In genomic region chr16:94303203-94303535, GRCm38 (mm10) we compare ENCODE assay signal across 8 mouse cellular contexts. TPM values are rescaled to one million over a fixed set of nuclear protein-coding genes. Genes with fewer than 3 reads are reported as not detected.
DNase-seq lines count a peak whose midpoint lies in the region; ATAC-seq and TF ChIP-seq lines count a peak whose summit lies in the region.

No protein-coding gene starts in this region.

- no peak for TF ChIP-seq CTCF in lung, embryonic 14.5 days (IDR thresholded peaks at IDR 0.05; ENCODE audit: low read depth)
- TF ChIP-seq CTCF in intestine, postnatal 0 days (IDR thresholded peaks at IDR 0.05; ENCODE audit: low read depth), result no peak

- H3K4me2 ChIP-seq in lung, embryonic 14.5 days, result peak overlapping the region; percentile 51
- H3K4me2 ChIP-seq in intestine, postnatal 0 days (replicated peaks; ENCODE audit: low read depth), result peak overlapping the region; percentile 55
- H3K4me2 ChIP-seq in neural tube, embryonic 14.5 days (ENCODE audit: low read depth, low read length), result peak overlapping the region; percentile 46

- no peak overlapping the region for H3K27ac ChIP-seq in lung, embryonic 14.5 days (ENCODE audit: low read depth)
- H3K27ac ChIP-seq in forebrain, embryonic 10.5 days, result no peak overlapping the region
- no peak overlapping the region for H3K27ac ChIP-seq in intestine, postnatal 0 days (ENCODE audit: low read depth, low read length)
- H3K27ac ChIP-seq in neural tube, embryonic 14.5 days (ENCODE audit: low read depth, low read length), result 0 out of 2 replicates have a peak overlapping the region, but pooled peaks have one; percentile 11

- peak overlapping the region; percentile 19; the same call in 1 of the 2 replicates for H3K4me3 ChIP-seq in lung, embryonic 14.5 days (ENCODE audit: low read depth, low read length)
- H3K4me3 ChIP-seq in forebrain, embryonic 10.5 days, result peak overlapping the region; percentile 33
- 0 out of 2 replicates have a peak overlapping the region, but pooled peaks have one; percentile 9 for H3K4me3 ChIP-seq in intestine, postnatal 0 days (ENCODE audit: low read depth, low read length)
- H3K4me3 ChIP-seq in neural tube, embryonic 14.5 days (ENCODE audit: low read depth, low read length), result peak overlapping the region; percentile 11; the same call in 1 of the 2 replicates

- H3K9me3 ChIP-seq in lung, embryonic 14.5 days (ENCODE audit: low read depth, low read length), result no peaks in the 10 kb centered on the region
- H3K9me3 ChIP-seq in forebrain, embryonic 10.5 days, result no peaks in the 10 kb centered on the region
- H3K9me3 ChIP-seq in intestine, postnatal 0 days (ENCODE audit: control insufficient read depth), result no peaks in the 10 kb centered on the region
- H3K9me3 ChIP-seq in neural tube, embryonic 14.5 days (ENCODE audit: control insufficient read depth, low read length), result no peaks in the 10 kb centered on the region

- H3K4me1 ChIP-seq in lung, embryonic 14.5 days (ENCODE audit: insufficient read depth), result no peaks in the 10 kb centered on the region
- H3K4me1 ChIP-seq in forebrain, embryonic 10.5 days, result peaks cover 23% of the 10 kb centered on the region
- no peaks in the 10 kb centered on the region; the same call in 1 of the 2 replicates for H3K4me1 ChIP-seq in intestine, postnatal 0 days (replicated peaks; ENCODE audit: control insufficient read depth, insufficient read depth, low read length)
- peaks cover 14% of the 10 kb centered on the region; the same call in 1 of the 2 replicates for H3K4me1 ChIP-seq in neural tube, embryonic 14.5 days (ENCODE audit: control insufficient read depth, insufficient read depth, low read length)

- no peaks in the 10 kb centered on the region for H3K27me3 ChIP-seq in lung, embryonic 14.5 days (ENCODE audit: insufficient read depth, low read length)
- H3K27me3 ChIP-seq in forebrain, embryonic 10.5 days (ENCODE audit: poor library complexity, severe bottlenecking), result peaks cover 30% of the 10 kb centered on the region
- H3K27me3 ChIP-seq in intestine, postnatal 0 days (replicated peaks; ENCODE audit: control insufficient read depth, insufficient read depth, low read length), result no peaks in the 10 kb centered on the region
- no peaks in the 10 kb centered on the region for H3K27me3 ChIP-seq in neural tube, embryonic 14.5 days (ENCODE audit: control insufficient read depth, insufficient read depth, low read length)

- H3K9ac ChIP-seq in lung, embryonic 14.5 days, result peak overlapping the region; percentile 34; the same call in 1 of the 2 replicates
- H3K9ac ChIP-seq in intestine, postnatal 0 days (ENCODE audit: low read depth, low read length), result no peak overlapping the region
- H3K9ac ChIP-seq in neural tube, embryonic 14.5 days (replicated peaks; ENCODE audit: low read depth, low read length), result peak overlapping the region; percentile 41; the same call in 1 of the 2 replicates

- H3K36me3 ChIP-seq in lung, embryonic 14.5 days (ENCODE audit: insufficient read depth), result no peaks in the 10 kb centered on the region
- 0 out of 2 replicates have a peak, but pooled peaks cover 3% of the 10 kb centered on the region for H3K36me3 ChIP-seq in forebrain, embryonic 10.5 days (replicated peaks)
- H3K36me3 ChIP-seq in intestine, postnatal 0 days (ENCODE audit: control insufficient read depth, insufficient read depth), result no peaks in the 10 kb centered on the region
- no peaks in the 10 kb centered on the region for H3K36me3 ChIP-seq in neural tube, embryonic 14.5 days (ENCODE audit: control insufficient read depth, insufficient read depth, low read length)

- no peak for ATAC-seq in lung, embryonic 14.5 days (ENCODE audit: insufficient read depth)
- ATAC-seq in intestine, postnatal 0 days, result no peak
- ATAC-seq in neural tube, embryonic 14.5 days (ENCODE audit: low read depth), result no peak

- DNase-seq in lung, embryonic 14.5 days, result no peak
- DNase-seq in lung, postnatal 10 days, result no peak
- no peak for DNase-seq in forebrain, embryonic 10.5 days (ENCODE audit: extremely low spot score, low spot score)
- no peak for DNase-seq in left cerebral cortex, adult 9 months (ENCODE audit: low spot score in 2 of 2)
- DNase-seq in spleen, adult 18-20 months, result no peak
- DNase-seq in right cerebral cortex, adult 18-20 months, result no peak

- WGBS in lung, embryonic 14.5 days, result 25% methylated on average over 6 of the region's 6 CpGs
- WGBS in forebrain, embryonic 10.5 days, result 29% methylated on average over 6 of the region's 6 CpGs
- WGBS in intestine, postnatal 0 days, result 29% methylated on average over 6 of the region's 6 CpGs
- WGBS in neural tube, embryonic 14.5 days, result 31% methylated on average over 6 of the region's 6 CpGs

RNA-seq across cellular contexts. Expression of gene Hlcs, which starts 10.2 kb away (rescaled TPM):
- 8.0 and 8.8 TPM in 2 replicates for polyA plus RNA-seq in lung, embryonic 14.5 days (2014; fragmentation: Nextera tagmentation; extraction: Ambion mirVana)
- polyA plus RNA-seq in forebrain, embryonic 10.5 days (2016; fragmentation: Nextera tagmentation; extraction: Ambion mirVana), result 14.4 and 15.5 TPM in 2 replicates
- polyA plus RNA-seq in intestine, postnatal 0 days (2015; fragmentation: Nextera tagmentation; extraction: Ambion mirVana), result 2.8 and 3.6 TPM in 2 replicates
- 7.6 and 8.2 TPM in 2 replicates for polyA plus RNA-seq in neural tube, embryonic 14.5 days (2014; fragmentation: Nextera tagmentation; extraction: Ambion mirVana)

RNA-seq across cellular contexts. Expression of gene Ripply3, which starts 25.1 kb away (rescaled TPM):
- 22.7 and 23.9 TPM in 2 replicates for polyA plus RNA-seq in lung, embryonic 14.5 days (2014; fragmentation: Nextera tagmentation; extraction: Ambion mirVana)
- polyA plus RNA-seq in forebrain, embryonic 10.5 days (2016; fragmentation: Nextera tagmentation; extraction: Ambion mirVana), result 4.6 and 5.8 TPM in 2 replicates
- 2.7 and 3.1 TPM in 2 replicates for polyA plus RNA-seq in intestine, postnatal 0 days (2015; fragmentation: Nextera tagmentation; extraction: Ambion mirVana)
- 0.52 and 1.7 TPM in 2 replicates for polyA plus RNA-seq in neural tube, embryonic 14.5 days (2014; fragmentation: Nextera tagmentation; extraction: Ambion mirVana)
